Mouse (Mus musculus) T-cell, adult 2 months (primary cell): Measurements from ENCODE around the gene Sept1.

Experiments
- DNase-seq: peaks from one replicate; pipeline ENCODE4 v3.0.0; 2022; ENCODE audit warnings: low spot score

Sept1 gene

DNA sequence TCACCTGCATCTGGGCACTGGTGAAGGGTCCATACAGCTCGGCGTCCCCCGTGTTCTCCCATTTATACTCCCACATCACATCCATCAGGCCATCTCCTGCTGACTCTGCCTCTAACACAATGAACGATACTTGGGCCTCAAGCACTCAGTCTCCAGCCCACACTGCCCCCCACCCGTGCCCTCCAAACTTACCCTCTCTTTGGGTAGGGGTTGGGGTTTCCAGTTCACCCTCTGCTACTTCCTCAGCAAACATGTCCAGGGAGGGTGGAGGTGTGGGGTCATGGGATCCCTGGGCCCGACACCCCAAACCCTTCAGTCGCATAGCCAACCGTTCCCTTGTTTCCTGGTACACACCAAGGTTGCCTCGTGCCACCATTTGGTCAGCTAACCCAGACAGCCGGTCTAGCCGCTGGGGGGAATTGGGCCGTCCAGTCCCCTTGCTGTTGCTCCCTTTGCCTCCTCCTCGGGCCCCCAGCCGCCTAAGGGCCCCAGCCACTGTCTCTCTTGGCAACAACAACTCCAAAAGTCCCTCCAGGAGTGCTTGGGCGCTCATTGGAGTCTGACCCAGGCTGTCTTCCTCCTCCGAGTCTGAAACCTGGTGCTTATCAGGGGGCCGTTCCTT, 38.8 kb downstream of the Sept1 start:
- no peak for DNase-seq

DNA sequence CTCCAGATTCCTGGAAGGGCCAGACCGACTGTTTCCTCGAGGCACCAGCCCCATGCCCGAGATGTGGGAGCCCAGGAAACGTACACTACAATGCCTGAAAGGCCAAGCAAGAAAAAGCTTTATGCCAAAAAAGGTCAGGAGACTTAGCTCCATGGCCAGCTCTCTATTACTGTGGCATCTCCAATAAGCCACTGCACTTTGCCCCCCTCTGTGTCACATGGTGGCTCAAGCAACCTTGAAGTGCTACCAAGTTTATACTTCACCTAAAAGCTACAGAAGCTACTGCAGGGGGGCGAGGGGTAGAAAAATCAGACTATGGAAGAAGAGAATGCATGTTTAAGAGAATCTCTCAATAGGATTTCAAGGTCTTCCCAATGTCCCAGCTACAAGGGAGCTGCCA, 39.9 kb downstream of the Sept1 start:
- no peak for DNase-seq

DNA sequence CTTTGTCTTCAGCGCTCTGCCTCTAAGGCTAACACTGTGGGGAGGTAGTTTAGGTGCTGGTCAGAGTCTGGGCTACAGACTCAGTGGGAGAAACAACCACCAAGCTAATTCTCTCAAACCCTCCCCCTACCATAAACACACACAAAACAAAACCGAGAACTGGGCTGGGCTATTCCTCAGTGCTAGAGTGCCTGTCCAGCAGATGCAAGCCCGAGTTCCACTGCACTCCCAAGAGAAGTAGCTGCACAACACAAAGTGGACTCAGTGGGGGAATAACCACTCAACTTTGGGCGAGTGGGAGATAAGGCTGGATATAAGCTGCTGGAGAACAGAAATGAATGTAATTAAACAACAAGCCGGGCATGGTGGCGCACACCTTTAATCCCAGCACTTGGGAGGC, 42.3 kb downstream of the Sept1 start:
- DNase-seq: no peak

DNA sequence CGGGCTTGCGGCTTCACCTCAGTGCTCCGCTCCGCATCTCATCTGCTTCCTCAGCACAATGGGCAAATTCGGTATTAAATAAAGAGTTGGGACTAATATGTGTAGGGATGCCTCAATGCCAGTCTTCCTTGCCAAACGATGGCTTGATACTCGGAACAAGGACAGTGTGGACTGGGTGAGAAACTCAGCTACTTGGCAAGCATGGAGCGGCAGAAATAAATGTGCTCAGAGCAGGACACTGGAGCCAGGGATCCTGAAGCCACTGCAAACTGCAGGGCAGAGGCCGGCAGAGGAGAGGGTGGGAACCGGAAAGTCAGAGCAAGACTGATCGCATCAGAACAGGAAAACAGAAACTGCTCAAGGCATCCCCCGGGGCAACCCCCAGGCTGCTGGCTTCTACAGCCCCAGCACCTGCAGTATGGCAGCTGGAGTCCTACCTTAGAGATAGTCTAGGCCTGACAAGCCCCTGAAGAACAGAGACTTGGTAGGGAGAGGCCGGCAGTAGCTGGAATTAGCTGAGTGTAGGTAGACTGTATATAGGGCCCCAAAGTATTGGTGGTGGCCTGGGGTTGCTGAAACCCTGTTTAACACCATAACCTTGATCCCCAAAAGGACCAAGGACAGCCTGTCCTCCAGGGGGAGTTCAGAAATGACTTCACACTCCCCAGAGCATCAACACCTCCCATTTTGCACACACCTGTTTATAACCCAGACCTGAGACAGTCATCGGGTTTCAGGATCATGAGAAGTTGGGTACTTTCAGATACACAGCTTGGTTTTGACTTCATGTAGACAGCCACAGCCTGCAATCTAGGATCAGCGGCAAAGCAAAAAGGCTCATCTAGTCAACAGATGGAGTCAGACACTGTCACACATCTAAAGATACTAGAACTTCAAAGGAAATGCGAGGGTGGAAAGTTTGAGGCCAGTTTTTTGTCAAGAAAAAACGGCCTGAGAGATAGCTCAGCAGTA, 44.3 kb downstream of the Sept1 start:
- DNase-seq: peak; percentile 53

DNA sequence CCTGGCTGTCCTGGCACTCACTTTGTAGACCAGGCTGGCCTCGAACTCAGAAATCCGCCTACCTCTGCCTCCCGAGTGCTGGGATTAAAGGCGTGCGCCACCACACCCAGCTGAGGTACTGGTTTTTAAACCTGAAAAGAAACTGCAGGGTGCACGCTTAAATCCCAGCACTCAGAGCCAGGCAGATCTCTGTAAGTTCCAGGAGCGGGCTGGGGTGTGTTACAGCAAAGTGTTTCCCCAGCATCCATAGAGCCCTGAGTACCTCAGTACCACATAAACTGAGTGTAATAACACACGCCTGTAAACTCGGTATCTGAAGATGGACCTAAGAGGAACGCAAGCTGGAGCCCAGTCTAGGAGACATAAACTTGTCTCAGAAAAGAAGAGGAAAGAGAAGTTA, 45.6 kb downstream of the Sept1 start:
- DNase-seq: no peak

DNA sequence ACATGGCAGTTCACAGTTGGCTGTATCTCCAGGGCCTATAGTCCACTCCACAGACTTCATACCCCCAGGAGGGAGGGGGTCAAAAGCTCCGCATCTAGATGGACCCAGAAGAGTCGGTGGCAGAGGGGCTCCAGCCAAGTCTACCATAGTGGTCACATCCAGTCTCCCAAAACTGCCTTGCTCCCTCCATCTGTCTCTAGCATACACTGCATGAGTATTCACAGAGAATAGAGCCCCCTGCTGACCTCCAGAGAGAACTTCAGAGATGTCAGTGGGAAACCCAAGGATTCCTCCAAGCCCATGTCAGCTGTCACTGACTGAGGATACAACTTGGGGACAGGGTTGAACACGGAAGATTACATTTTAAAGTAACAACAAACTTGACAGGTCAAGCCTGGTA, 47.3 kb downstream of the Sept1 start:
- peak; percentile 32 for DNase-seq

DNA sequence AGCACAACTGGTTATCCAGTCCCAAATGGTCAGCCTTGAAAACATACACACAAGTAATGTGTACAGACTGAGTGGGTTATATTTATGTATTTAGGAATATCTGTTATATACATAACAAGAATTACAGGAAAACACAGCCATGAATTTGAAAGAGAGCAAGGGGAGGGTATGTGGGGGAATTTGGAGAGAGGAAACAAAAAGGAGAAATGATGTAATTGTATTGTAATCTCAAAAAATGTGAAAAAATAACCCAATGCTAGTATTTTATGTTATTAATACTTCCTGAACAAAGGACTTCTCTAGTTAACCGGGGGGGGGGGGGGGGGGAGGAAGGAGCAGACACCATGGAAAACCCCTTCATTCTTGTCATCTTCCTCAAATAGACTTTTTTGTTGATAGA, 48.2 kb downstream of the Sept1 start:
- DNase-seq: no peak

DNA sequence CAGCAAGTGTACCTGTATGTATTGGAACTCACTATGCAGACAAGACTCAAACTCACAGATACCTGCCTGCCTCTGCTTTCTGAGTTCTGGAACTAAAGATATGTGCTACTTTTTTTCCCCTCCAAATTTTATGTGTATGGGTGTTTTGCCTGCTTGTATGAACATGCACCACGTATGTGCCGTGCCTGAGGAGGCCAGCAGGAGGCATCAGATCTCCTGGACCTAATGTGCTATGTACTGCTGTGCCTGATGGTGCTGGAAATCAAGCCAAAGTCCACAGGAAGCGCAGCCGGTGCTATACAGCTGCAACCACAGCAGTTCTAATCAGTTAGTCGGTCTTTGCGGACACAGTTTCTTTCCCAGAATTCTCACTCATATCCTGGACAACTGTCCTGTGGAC, 49.1 kb downstream of the Sept1 start:
- peak; percentile 27 for DNase-seq

DNA sequence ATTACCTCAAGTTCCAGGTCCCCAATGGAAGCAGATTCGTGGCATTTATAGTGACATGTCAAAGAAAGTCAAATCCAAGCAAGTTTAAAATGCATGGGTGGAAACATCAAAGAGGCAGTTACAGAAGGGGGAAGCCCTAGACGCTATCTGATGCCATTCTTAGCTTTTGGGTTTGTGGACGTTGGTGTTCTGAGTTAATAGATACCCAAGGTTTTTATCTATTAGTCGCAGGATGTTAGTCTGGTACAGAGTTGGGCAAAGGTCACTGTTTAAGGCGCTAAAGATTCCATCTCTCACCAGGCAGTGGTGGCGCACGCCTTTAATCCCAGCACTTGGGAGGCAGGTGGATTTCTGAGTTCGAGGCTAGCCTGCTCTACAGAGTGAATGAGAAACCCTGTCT, 49.6 kb downstream of the Sept1 start:
- DNase-seq: no peak

DNA sequence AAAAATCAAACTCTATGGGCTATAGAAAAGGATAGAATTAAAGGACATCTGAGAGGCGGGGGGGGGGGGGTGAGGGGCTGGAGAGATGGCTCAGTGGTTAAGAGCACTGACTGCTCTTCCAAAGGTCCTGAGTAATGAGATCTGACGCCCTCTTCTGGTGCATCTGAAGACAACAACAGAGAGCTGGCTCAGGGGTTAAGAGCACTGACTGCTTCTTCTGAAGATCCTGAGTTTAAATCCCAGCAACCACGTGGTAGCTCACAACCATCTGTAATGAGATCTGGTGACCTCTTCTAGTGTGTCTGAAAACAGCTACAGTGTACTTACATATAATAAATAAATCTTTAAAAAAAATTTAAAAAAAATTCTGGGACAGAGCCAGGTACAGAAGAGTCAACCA, 51.2 kb downstream of the Sept1 start:
- peak; percentile 39 for DNase-seq

DNA sequence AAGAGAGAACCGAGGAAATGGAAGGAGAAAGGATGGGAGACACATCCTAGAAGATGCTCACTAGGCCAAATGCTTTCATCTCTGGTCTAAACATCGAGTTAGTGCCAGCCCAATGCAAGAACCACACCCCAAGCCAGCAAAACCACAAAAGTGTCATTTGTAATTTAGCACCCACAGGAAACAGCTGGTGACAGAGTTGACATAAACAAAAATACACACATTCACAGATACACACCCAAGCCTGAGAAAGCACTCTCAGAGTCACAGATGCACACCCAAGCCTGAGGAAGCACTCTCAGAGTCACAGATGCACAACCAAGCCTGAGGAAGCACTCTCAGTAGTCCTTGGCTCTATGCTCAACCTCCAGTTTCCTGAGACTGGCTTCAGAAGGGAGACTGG, 52.1 kb downstream of the Sept1 start:
- peak; percentile 81 for DNase-seq

DNA sequence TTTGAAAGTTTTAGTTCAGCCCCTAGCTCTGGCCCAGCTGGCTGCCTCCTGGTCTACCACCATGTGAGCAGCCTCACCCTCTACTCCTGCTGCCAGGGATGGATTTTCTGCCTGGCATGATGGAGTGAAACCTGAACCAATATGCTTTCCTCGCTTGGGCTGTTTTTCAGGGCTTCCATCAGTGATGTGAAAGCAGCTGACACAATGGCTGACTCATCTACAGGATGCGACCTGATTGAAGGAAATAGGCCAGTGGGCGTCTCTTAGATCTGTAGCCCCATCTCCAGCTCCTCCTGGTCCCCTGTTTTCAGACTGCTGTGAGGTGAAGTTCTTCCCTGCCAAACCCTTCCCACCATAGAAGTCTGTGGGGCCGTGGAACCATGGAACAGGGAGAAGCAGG, 56.0 kb downstream of the Sept1 start:
- no peak for DNase-seq

DNA sequence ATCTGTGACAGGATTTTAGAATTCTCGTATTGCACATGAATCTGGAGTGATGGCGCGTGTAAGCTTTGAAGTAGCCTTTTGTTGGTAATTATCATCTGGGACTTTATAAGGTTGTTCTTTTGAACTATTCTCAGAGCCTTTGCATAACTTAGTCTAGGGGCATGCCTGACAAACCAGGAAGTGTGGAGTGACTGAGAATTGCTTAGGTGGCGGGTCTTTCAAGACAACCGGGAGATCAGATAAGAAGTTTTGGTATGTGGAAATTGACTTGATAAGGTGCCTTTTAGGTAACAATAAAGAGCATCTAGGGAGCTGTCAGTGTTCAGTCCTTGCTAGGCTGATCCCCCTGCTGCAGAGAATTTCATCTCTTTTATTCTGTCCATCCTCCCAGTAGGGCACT, 66.4 kb downstream of the Sept1 start:
- DNase-seq: peak; percentile 37

DNA sequence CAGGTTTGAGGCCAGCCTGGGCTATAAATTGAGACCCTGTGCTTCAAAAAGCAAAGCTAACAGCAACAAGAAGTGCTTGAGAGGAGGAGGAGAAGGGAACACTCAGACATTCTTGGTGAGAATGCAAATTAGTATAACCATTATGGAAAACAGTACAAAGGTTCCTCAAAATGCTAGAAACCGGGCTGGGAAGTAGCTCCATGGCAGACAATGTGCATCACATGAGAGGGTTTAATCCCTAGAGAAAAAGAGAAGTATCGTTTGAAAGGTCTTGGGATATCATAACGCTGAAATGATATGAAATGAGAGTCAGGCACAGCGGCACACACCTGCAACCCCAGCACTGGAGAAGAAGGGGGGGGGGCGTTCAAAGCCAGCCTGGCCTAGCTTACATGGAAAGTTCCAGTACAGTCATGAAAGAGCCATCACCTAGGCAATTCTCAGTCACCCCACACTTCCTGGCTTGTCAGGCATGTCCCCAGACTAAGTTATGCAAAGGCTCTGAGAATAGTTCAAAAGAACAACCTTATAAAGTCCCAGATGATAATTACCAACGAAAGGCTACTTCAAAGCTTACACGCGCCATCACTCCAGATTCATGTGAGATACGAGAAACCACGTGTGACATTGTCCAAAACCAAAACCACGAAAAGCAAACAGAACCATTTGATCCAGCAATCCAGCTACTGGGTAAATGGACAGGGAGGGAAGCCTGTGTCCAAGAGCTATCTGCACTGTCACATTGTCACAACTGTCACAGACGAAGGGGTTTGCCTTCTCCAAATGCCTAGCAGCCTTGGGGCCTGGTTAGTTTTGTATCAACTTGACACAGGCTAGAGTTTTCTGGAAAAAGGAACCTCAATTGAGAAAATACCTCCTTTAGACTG, 67.1 kb downstream of the Sept1 start:
- peak; percentile 7 for DNase-seq
